Mouse (Mus musculus) heart, postnatal 0 days (tissue): Measurements from ENCODE around the gene Mapk8. TPM values are rescaled to one million over a fixed set of nuclear protein-coding genes. Genes with fewer than 3 reads are reported as not detected.

Experiments
- ATAC-seq: fragments of 200-750 bp; cut with Nextera tagmentation; 2 replicates; pipeline ENCODE4 v1.8.0; 2017; ENCODE audit warnings: low read depth, moderate number of reproducible peaks, moderate library complexity; ENCODE audit not compliant: insufficient read depth
- DNase-seq: peaks from one replicate; pipeline ENCODE4 v3.0.0-alpha.2; 2016; ENCODE audit warnings: low spot score
- H3K27ac ChIP-seq: fragments of 300-500 bp; sonication (generic); 2 replicates; pipeline ENCODE4 v1.5.1; 2014; ENCODE audit warnings: low read depth, mild to moderate bottlenecking
- H3K27me3 ChIP-seq: fragments of 300-500 bp; sonication (generic); 2 replicates; pipeline ENCODE4 v1.6.1; 2014; ENCODE audit warnings: low read length, mixed read lengths; ENCODE audit not compliant: control insufficient read depth, insufficient read depth
- H3K36me3 ChIP-seq: fragments of 300-500 bp; sonication (generic); replicated peaks from 2 replicates; pipeline ENCODE4 v1.6.1; 2014; ENCODE audit warnings: low read length, mixed read lengths; ENCODE audit not compliant: control insufficient read depth, insufficient read depth
- H3K4me1 ChIP-seq: fragments of 300-500 bp; sonication (generic); 2 replicates; pipeline ENCODE4 v1.6.1; 2014; ENCODE audit warnings: antibody characterized with exemption; ENCODE audit not compliant: control insufficient read depth, insufficient read depth
- H3K4me2 ChIP-seq: fragments of 300-500 bp; sonication (generic); 2 replicates; pipeline ENCODE4 v1.6.1; 2014; ENCODE audit warnings: low read depth, mild to moderate bottlenecking, low read length, moderate library complexity
- H3K4me3 ChIP-seq: fragments of 300-500 bp; sonication (generic); 2 replicates; pipeline ENCODE4 v1.5.1; 2014; ENCODE audit warnings: low read depth, low read length
- H3K9ac ChIP-seq: fragments of 300-500 bp; sonication (generic); replicated peaks from 2 replicates; pipeline ENCODE4 v1.6.1; 2014; ENCODE audit warnings: low read depth, low read length, mixed read lengths
- H3K9me3 ChIP-seq: fragments of 300-500 bp; sonication (generic); replicated peaks from 2 replicates; pipeline ENCODE4 v1.6.1; 2016; ENCODE audit warnings: low read length; ENCODE audit not compliant: control insufficient read depth
- CTCF ChIP-seq: IDR thresholded peaks from 2 replicates; pipeline ENCODE4 v1.5.1; 2016; ENCODE audit warnings: antibody characterized with exemption, control low read depth, low read depth
- EP300 ChIP-seq: IDR thresholded peaks from 2 replicates; pipeline ENCODE4 v1.6.1; 2016; ENCODE audit warnings: antibody characterized with exemption, low read depth
- WGBS: fragments of 180-500 bp; shearing (Covaris S2); extraction: QIAGEN DNeasy Blood & Tissue Kit; methylation state at CpG from one replicate; pipeline ENCODE4 v1.1.7; 2014; 5-methylcytosine and 5-hydroxymethylcytosine counted together
- polyA plus RNA-seq: library from polyadenylated mRNA; unstranded; fragments of >200 nt; fragmentation: Nextera tagmentation; extraction: Ambion mirVana; gene quantifications from 2 replicates; pipeline ENCODE4 v1.2.1, GENCODE M21; 2015
- total RNA-seq: library from RNA; depleted of rRNA; stranded (reverse); fragments of >200 nt; gene quantifications from 2 replicates; pipeline ENCODE4 v1.2.3, GENCODE M21; 2014; ENCODE audit warnings: low replicate concordance

Gene Mapk8
- total and polyA plus RNA-seq, 2 experiments from 2014 or later: 12.8 to 88.1 TPM

GRCm38 (mm10) chr14:33398065-33398860 lies 48.7 kb downstream of the Mapk8 start:
- no peak for ATAC-seq
- H3K9me3 ChIP-seq: no peaks in the 10 kb centered on the region
- no peak overlapping the region for H3K4me2 ChIP-seq
- 91% methylated on average over 5 of the region's 5 CpGs for WGBS
- H3K4me3 ChIP-seq: no peak overlapping the region
- H3K4me1 ChIP-seq: no peaks in the 10 kb centered on the region
- no peak overlapping the region for H3K27ac ChIP-seq
- H3K9ac ChIP-seq: no peak overlapping the region
- peaks cover 17% of the 10 kb centered on the region for H3K36me3 ChIP-seq
- H3K27me3 ChIP-seq: no peaks in the 10 kb centered on the region
- TF ChIP-seq CTCF: no peak
- TF ChIP-seq EP300: no peak
- DNase-seq: no peak

- TF ChIP-seq CTCF (no peak), EP300 (no peak)
- ATAC-seq (no peak), DNase-seq (no peak)
- H3K27me3 ChIP-seq: no peaks in the 10 kb centered on the region
- no peak overlapping the region for H3K9ac ChIP-seq
- H3K4me1 ChIP-seq: no peaks in the 10 kb centered on the region
- 66% methylated on average over 6 of the region's 6 CpGs for WGBS
- H3K4me3 ChIP-seq: no peak overlapping the region
- peaks cover 38% of the 10 kb centered on the region for H3K36me3 ChIP-seq
- no peaks in the 10 kb centered on the region for H3K9me3 ChIP-seq
- no peak overlapping the region for H3K27ac ChIP-seq
- no peak overlapping the region for H3K4me2 ChIP-seq
Measured at GRCm38 (mm10) chr14:33380830-33381457, 66.0 kb downstream of the Mapk8 start.

- H3K4me3 ChIP-seq: no peak overlapping the region
- peaks cover 31% of the 10 kb centered on the region for H3K36me3 ChIP-seq
- no peaks in the 10 kb centered on the region for H3K27me3 ChIP-seq
- no peak overlapping the region for H3K4me2 ChIP-seq
- H3K27ac ChIP-seq: no peak overlapping the region
- TF ChIP-seq EP300 (no peak), CTCF (no peak)
- no peaks in the 10 kb centered on the region for H3K4me1 ChIP-seq
- ATAC-seq (no peak), DNase-seq (no peak)
- H3K9me3 ChIP-seq: no peaks in the 10 kb centered on the region
- no peak overlapping the region for H3K9ac ChIP-seq
- 83% methylated on average over 5 of the region's 5 CpGs for WGBS
Measured at GRCm38 (mm10) chr14:33378723-33379122, 68.2 kb downstream of the Mapk8 start.

GRCm38 (mm10) chr14:33377211-33377610 lies 69.7 kb downstream of the Mapk8 start:
- Histone ChIP-seq H3K27me3 (no peaks in the 10 kb centered on the region), H3K4me1 (no peaks in the 10 kb centered on the region), H3K9me3 (no peaks in the 10 kb centered on the region), H3K9ac (no peak overlapping the region), H3K36me3 (peaks cover 19% of the 10 kb centered on the region), H3K4me2 (no peak overlapping the region), H3K4me3 (no peak overlapping the region), H3K27ac (no peak overlapping the region)
- no peak for TF ChIP-seq EP300
- no peak for TF ChIP-seq CTCF
- WGBS: 97% methylated on average over 3 of the region's 3 CpGs
- DNase-seq: no peak
- ATAC-seq: no peak

- TF ChIP-seq EP300: no peak
- TF ChIP-seq CTCF: no peak
Measured at GRCm38 (mm10) chr14:33374089-33374488, 72.9 kb downstream of the Mapk8 start.

More at GRCm38 (mm10) chr14:33374089-33374488, 72.9 kb downstream of the Mapk8 start:
- DNase-seq (no peak), ATAC-seq (no peak)
- no peak overlapping the region for H3K9ac ChIP-seq
- H3K4me3 ChIP-seq: no peak overlapping the region
- no peaks in the 10 kb centered on the region; the same call in 1 of the 2 replicates for H3K4me1 ChIP-seq
- H3K27ac ChIP-seq: no peak overlapping the region
- no peak overlapping the region for H3K4me2 ChIP-seq
- WGBS: 82% methylated on average over 1 of the region's 1 CpGs
- no peaks in the 10 kb centered on the region for H3K36me3 ChIP-seq
- no peaks in the 10 kb centered on the region for H3K27me3 ChIP-seq
- H3K9me3 ChIP-seq: no peaks in the 10 kb centered on the region
